Mouse (Mus musculus): ENCODE measurements around the gene 2610528A11Rik.
A peak's percentile ranks its signal among the peaks of the same experiment; 100 is the strongest.
"Not testable (repeated sequence)": the region's sequence is repeated elsewhere in the genome, so short reads cannot be mapped to it uniquely, and the experiment has no call there.

2610528A11Rik gene

GRCm38 (mm10) chr14:37113922-37114321 is at the start of gene 2610528A11Rik:
Gene 2610528A11Rik, minus strand, starts transcription at chr14:37114022.
- DNase-seq: no peak

- no peak for DNase-seq
These were observed 49.6 kb upstream of the 2610528A11Rik start for GRCm38 (mm10) chr14:37163277-37163956.

GRCm38 (mm10) chr14:37154391-37154790 is 40.6 kb upstream of the 2610528A11Rik start:
- DNase-seq: no peak

GRCm38 (mm10) chr14:37139051-37139710 is 25.4 kb upstream of the 2610528A11Rik start:
- DNase-seq: no peak

- DNase-seq: not testable (repeated sequence)
These were observed 23.8 kb upstream of the 2610528A11Rik start for GRCm38 (mm10) chr14:37137596-37137995.

- DNase-seq: no peak
These were observed 22.3 kb upstream of the 2610528A11Rik start for GRCm38 (mm10) chr14:37136110-37136509.

- DNase-seq: no peak
These were observed 21.8 kb upstream of the 2610528A11Rik start for GRCm38 (mm10) chr14:37135671-37136070.

- peak; percentile 97 to 98 for DNase-seq
These were observed 21.3 kb upstream of the 2610528A11Rik start, which contains the start of gene Ghitm for GRCm38 (mm10) chr14:37135127-37135593. Gene Ghitm, minus strand, starts transcription at chr14:37135272.

- peak; percentile 63 to 66 for DNase-seq
These were observed 20.7 kb upstream of the 2610528A11Rik start for GRCm38 (mm10) chr14:37134304-37135126.

GRCm38 (mm10) chr14:37127652-37128051 is 13.8 kb upstream of the 2610528A11Rik start:
- DNase-seq: peak; percentile 59 to 62

- DNase-seq: no peak
These were observed 5.4 kb upstream of the 2610528A11Rik start for GRCm38 (mm10) chr14:37119233-37119632.

- no peak for DNase-seq
These were observed 891 bp downstream of the 2610528A11Rik start for GRCm38 (mm10) chr14:37112931-37113330.

- no peak for DNase-seq
These were observed 2.5 kb downstream of the 2610528A11Rik start for GRCm38 (mm10) chr14:37111371-37111770.

GRCm38 (mm10) chr14:37110456-37110855 is 3.4 kb downstream of the 2610528A11Rik start:
- no peak for DNase-seq

GRCm38 (mm10) chr14:37109975-37110374 is 3.8 kb downstream of the 2610528A11Rik start:
- no peak for DNase-seq

GRCm38 (mm10) chr14:37109460-37109859 is 4.4 kb downstream of the 2610528A11Rik start:
- DNase-seq: no peak

GRCm38 (mm10) chr14:37105846-37106245 is 8.0 kb downstream of the 2610528A11Rik start:
- DNase-seq: no peak

- no peak for DNase-seq
These were observed 9.1 kb downstream of the 2610528A11Rik start for GRCm38 (mm10) chr14:37104747-37105146.

GRCm38 (mm10) chr14:37102484-37102883 is 11.3 kb downstream of the 2610528A11Rik start:
- no peak for DNase-seq

GRCm38 (mm10) chr14:37101531-37101930 is 12.3 kb downstream of the 2610528A11Rik start:
- DNase-seq: no peak

- no peak for DNase-seq
These were observed 15.8 kb downstream of the 2610528A11Rik start, which contains the start of gene Cdhr1 for GRCm38 (mm10) chr14:37097956-37098530. Gene Cdhr1, minus strand, starts transcription at chr14:37098347.

- no peak for DNase-seq
These were observed 18.3 kb downstream of the 2610528A11Rik start for GRCm38 (mm10) chr14:37095556-37095955.

GRCm38 (mm10) chr14:37094436-37094835 is 19.4 kb downstream of the 2610528A11Rik start:
- no peak for DNase-seq

All from B cell, adult 2 months (primary cell).